Mouse (Mus musculus): ENCODE results near the gene 4833427G06Rik. TPM values are rescaled to one million over a fixed set of nuclear protein-coding genes. Genes with fewer than 3 reads are reported as not detected.

Gene 4833427G06Rik
- polyA plus RNA-seq, 1 experiment: not detected

GRCm38 (mm10) chr9:51032785-51033529 lies 68.9 kb downstream of the 4833427G06Rik start:
- no peaks in the 10 kb centered on the region for H3K27me3 ChIP-seq (ENCODE audit: control insufficient read depth, insufficient read depth, low read length, poor library complexity, severe bottlenecking)
- H3K36me3 ChIP-seq (ENCODE audit: control insufficient read depth, insufficient read depth, low read length, poor library complexity, severe bottlenecking): no peaks in the 10 kb centered on the region
- H3K9ac ChIP-seq (ENCODE audit: low read depth, poor library complexity, severe bottlenecking): no peak overlapping the region
- no peak for TF ChIP-seq CTCF (IDR thresholded peaks at IDR 0.05; ENCODE audit: low read depth, low read length)
- TF ChIP-seq EP300 (IDR thresholded peaks at IDR 0.05; ENCODE audit: insufficient read depth, low read depth, low read length): no peak
- TF ChIP-seq POLR2A (IDR thresholded peaks at IDR 0.05; ENCODE audit: insufficient read depth, low read length): no peak
- no peaks in the 10 kb centered on the region for H3K9me3 ChIP-seq (replicated peaks; ENCODE audit: control insufficient read depth, insufficient read depth, low read length, poor library complexity, severe bottlenecking)
- no peak overlapping the region for H3K4me3 ChIP-seq (ENCODE audit: low read depth, low read length)
- no peaks in the 10 kb centered on the region for H3K4me1 ChIP-seq (ENCODE audit: control insufficient read depth, insufficient read depth, low read length)
- H3K27ac ChIP-seq (ENCODE audit: insufficient read depth, low read length): no peak overlapping the region

- Histone ChIP-seq H3K27ac (ENCODE audit: insufficient read depth, low read length) (no peak overlapping the region), H3K9me3 (replicated peaks; ENCODE audit: control insufficient read depth, insufficient read depth, low read length, poor library complexity, severe bottlenecking) (no peaks in the 10 kb centered on the region), H3K36me3 (ENCODE audit: control insufficient read depth, insufficient read depth, low read length, poor library complexity, severe bottlenecking) (no peaks in the 10 kb centered on the region), H3K27me3 (ENCODE audit: control insufficient read depth, insufficient read depth, low read length, poor library complexity, severe bottlenecking) (no peaks in the 10 kb centered on the region), H3K4me1 (ENCODE audit: control insufficient read depth, insufficient read depth, low read length) (no peaks in the 10 kb centered on the region), H3K9ac (ENCODE audit: low read depth, poor library complexity, severe bottlenecking) (no peak overlapping the region), H3K4me3 (ENCODE audit: low read depth, low read length) (no peak overlapping the region)
- no peak for TF ChIP-seq CTCF (IDR thresholded peaks at IDR 0.05; ENCODE audit: low read depth, low read length)
- no peak for TF ChIP-seq POLR2A (IDR thresholded peaks at IDR 0.05; ENCODE audit: insufficient read depth, low read length)
- no peak for TF ChIP-seq EP300 (IDR thresholded peaks at IDR 0.05; ENCODE audit: insufficient read depth, low read depth, low read length)
These were observed 69.6 kb downstream of the 4833427G06Rik start for GRCm38 (mm10) chr9:51032291-51032690.

GRCm38 (mm10) chr9:51031603-51032002 lies 70.3 kb downstream of the 4833427G06Rik start:
- Histone ChIP-seq H3K27ac (ENCODE audit: insufficient read depth, low read length) (no peak overlapping the region), H3K4me1 (ENCODE audit: control insufficient read depth, insufficient read depth, low read length) (no peaks in the 10 kb centered on the region), H3K9me3 (replicated peaks; ENCODE audit: control insufficient read depth, insufficient read depth, low read length, poor library complexity, severe bottlenecking) (no peaks in the 10 kb centered on the region), H3K9ac (ENCODE audit: low read depth, poor library complexity, severe bottlenecking) (no peak overlapping the region), H3K27me3 (ENCODE audit: control insufficient read depth, insufficient read depth, low read length, poor library complexity, severe bottlenecking) (no peaks in the 10 kb centered on the region), H3K36me3 (ENCODE audit: control insufficient read depth, insufficient read depth, low read length, poor library complexity, severe bottlenecking) (no peaks in the 10 kb centered on the region), H3K4me3 (ENCODE audit: low read depth, low read length) (no peak overlapping the region)
- TF ChIP-seq POLR2A (IDR thresholded peaks at IDR 0.05; ENCODE audit: insufficient read depth, low read length): no peak
- no peak for TF ChIP-seq CTCF (IDR thresholded peaks at IDR 0.05; ENCODE audit: low read depth, low read length)
- no peak for TF ChIP-seq EP300 (IDR thresholded peaks at IDR 0.05; ENCODE audit: insufficient read depth, low read depth, low read length)

Other genes with a start within 250 kb of the 4833427G06Rik start
- 13.5 and 14.9 TPM in 2 replicates for gene Sik2, start 93.0 kb downstream of the 4833427G06Rik start, polyA plus RNA-seq (2011; ENCODE audit: insufficient read depth, insufficient read length, low read depth, missing spikeins)
- not detected in 2 replicates for gene Btg4, start 41.2 kb downstream of the 4833427G06Rik start, polyA plus RNA-seq (2011; ENCODE audit: insufficient read depth, insufficient read length, low read depth, missing spikeins)
- gene Layn, start 25.0 kb downstream of the 4833427G06Rik start, polyA plus RNA-seq (2011; ENCODE audit: insufficient read depth, insufficient read length, low read depth, missing spikeins): 2.7 and 3.3 TPM in 2 replicates
- gene Gm32742, start 63.4 kb upstream of the 4833427G06Rik start, polyA plus RNA-seq (2011; ENCODE audit: insufficient read depth, insufficient read length, low read depth, missing spikeins): not detected in 2 replicates
- not detected in 2 replicates for gene Pou2af1, start 111.6 kb upstream of the 4833427G06Rik start, polyA plus RNA-seq (2011; ENCODE audit: insufficient read depth, insufficient read length, low read depth, missing spikeins)
- gene Colca2, start 176.5 kb upstream of the 4833427G06Rik start, polyA plus RNA-seq (2011; ENCODE audit: insufficient read depth, insufficient read length, low read depth, missing spikeins): 0.48 and 0.53 TPM in 2 replicates
- not detected in 2 replicates for gene 1810046K07Rik, start 226.8 kb upstream of the 4833427G06Rik start, polyA plus RNA-seq (2011; ENCODE audit: insufficient read depth, insufficient read length, low read depth, missing spikeins)